ENCODE assay signal across 15 mouse cellular contexts in genomic region chr9:50192400-50193110, GRCm38 (mm10).
DNase-seq lines count a peak whose midpoint lies in the region; ATAC-seq and TF ChIP-seq lines count a peak whose summit lies in the region.
"Had no signal": no experiment of that assay in that cellular context is flagged by ENCODE, and none has a peak within 500 bp of the region (broad histone marks: within the 10 kb centered on the region; RNA-seq: fewer than 3 reads in every experiment).

No protein-coding gene starts in this region.

- no peaks in the 10 kb centered on the region for H3K79me2 ChIP-seq in liver, adult 2 months (ENCODE audit: control insufficient read depth, insufficient read depth, low read length)

- H3K4me3 ChIP-seq in embryonic facial prominence, embryonic 12.5 days = no peak overlapping the region
- H3K4me3 ChIP-seq in embryonic facial prominence, embryonic 10.5 days = no peak overlapping the region
- H3K4me3 ChIP-seq in liver, adult 2 months (ENCODE audit: insufficient read depth, low read depth, low read length) = no peak overlapping the region
- no peak overlapping the region for H3K4me3 ChIP-seq in liver, embryonic 11.5 days (ENCODE audit: low read depth, low read length)
- H3K4me3 ChIP-seq in small intestine, adult 2 months (ENCODE audit: low read depth, low read length) = no peak overlapping the region
- H3K4me3 ChIP-seq: heart, embryonic 13.5 days; midbrain, embryonic 15.5 days; neural tube, embryonic 15.5 days had no signal

- no peak for TF ChIP-seq POLR2A in liver, adult 2 months (IDR thresholded peaks at IDR 0.05; ENCODE audit: extremely low read depth, insufficient read depth, low read length)
- no peak for TF ChIP-seq POLR2A in small intestine, adult 2 months (IDR thresholded peaks at IDR 0.05; ENCODE audit: low read depth, low read length)

- 0 out of 2 replicates have a peak overlapping the region, but pooled peaks have one; percentile 19 for H3K27ac ChIP-seq in embryonic facial prominence, embryonic 12.5 days
- H3K27ac ChIP-seq in embryonic facial prominence, embryonic 10.5 days (replicated peaks) = no peak overlapping the region; the same call in 1 of the 2 replicates
- H3K27ac ChIP-seq in liver, adult 2 months (replicated peaks; ENCODE audit: insufficient read depth, low read depth, low read length) = no peak overlapping the region
- H3K27ac ChIP-seq in liver, embryonic 11.5 days (ENCODE audit: low read depth, low read length) = no peak overlapping the region
- H3K27ac ChIP-seq in small intestine, adult 2 months (ENCODE audit: insufficient read depth, low read depth, low read length) = peak overlapping the region; percentile 78
- H3K27ac ChIP-seq: heart, embryonic 13.5 days; midbrain, embryonic 15.5 days; neural tube, embryonic 15.5 days had no signal

- 40% methylated on average over 5 of the region's 5 CpGs for WGBS in embryonic facial prominence, embryonic 12.5 days
- WGBS in embryonic facial prominence, embryonic 10.5 days = 61% methylated on average over 5 of the region's 5 CpGs
- WGBS in liver, adult 2 months = 56% methylated on average over 5 of the region's 5 CpGs
- 62% methylated on average over 5 of the region's 5 CpGs for WGBS in liver, embryonic 11.5 days
- 63% methylated on average over 5 of the region's 5 CpGs for WGBS in small intestine, adult 2 months

- H3K27me3 ChIP-seq in embryonic facial prominence, embryonic 12.5 days = no peaks in the 10 kb centered on the region
- H3K27me3 ChIP-seq in embryonic facial prominence, embryonic 10.5 days (replicated peaks; ENCODE audit: low read depth, poor library complexity, severe bottlenecking) = no peaks in the 10 kb centered on the region
- H3K27me3 ChIP-seq in liver, adult 2 months (ENCODE audit: control insufficient read depth, insufficient read depth, low read length) = 0 out of 2 replicates have a peak, but pooled peaks cover 2% of the 10 kb centered on the region
- no peaks in the 10 kb centered on the region for H3K27me3 ChIP-seq in liver, embryonic 11.5 days (replicated peaks; ENCODE audit: control insufficient read depth, insufficient read depth, low read length)
- H3K27me3 ChIP-seq in small intestine, adult 2 months (ENCODE audit: control insufficient read depth, insufficient read depth, low read length) = no peaks in the 10 kb centered on the region
- H3K27me3 ChIP-seq: heart, embryonic 13.5 days; midbrain, embryonic 15.5 days; neural tube, embryonic 15.5 days had no signal

- peaks cover 12% of the 10 kb centered on the region; the same call in 1 of the 2 replicates for H3K4me1 ChIP-seq in embryonic facial prominence, embryonic 12.5 days
- peaks cover 16% of the 10 kb centered on the region for H3K4me1 ChIP-seq in embryonic facial prominence, embryonic 10.5 days
- no peaks in the 10 kb centered on the region for H3K4me1 ChIP-seq in liver, adult 2 months (ENCODE audit: control insufficient read depth, insufficient read depth, low read length)
- H3K4me1 ChIP-seq in liver, embryonic 11.5 days (replicated peaks; ENCODE audit: control insufficient read depth, insufficient read depth, low read length) = 0 out of 2 replicates have a peak, but pooled peaks cover 3% of the 10 kb centered on the region
- no peaks in the 10 kb centered on the region for H3K4me1 ChIP-seq in small intestine, adult 2 months (ENCODE audit: control insufficient read depth, insufficient read depth, insufficient read length, low read length)
- H3K4me1 ChIP-seq: heart, embryonic 13.5 days had no signal

- ATAC-seq in embryonic facial prominence, embryonic 12.5 days (ENCODE audit: insufficient number of reproducible peaks, insufficient read depth, low FRiP score, low TSS enrichment) = no peak
- no peak for ATAC-seq in liver, embryonic 11.5 days (replicated peaks; ENCODE audit: low FRiP score)
- ATAC-seq: midbrain, embryonic 15.5 days had no signal

- no peak for TF ChIP-seq CTCF in liver, adult 2 months (IDR thresholded peaks at IDR 0.05; ENCODE audit: low read depth, low read length)
- TF ChIP-seq CTCF in small intestine, adult 2 months (IDR thresholded peaks at IDR 0.05; ENCODE audit: extremely low read depth, insufficient read length, insufficient replicate concordance, low read depth, low read length) = no peak

- no peaks in the 10 kb centered on the region for H3K36me3 ChIP-seq in embryonic facial prominence, embryonic 12.5 days
- no peaks in the 10 kb centered on the region for H3K36me3 ChIP-seq in embryonic facial prominence, embryonic 10.5 days (replicated peaks)
- no peaks in the 10 kb centered on the region for H3K36me3 ChIP-seq in liver, adult 2 months (ENCODE audit: control insufficient read depth, insufficient read depth, low read length)
- H3K36me3 ChIP-seq in liver, embryonic 11.5 days (ENCODE audit: control insufficient read depth, insufficient read depth, low read length) = no peaks in the 10 kb centered on the region
- no peaks in the 10 kb centered on the region for H3K36me3 ChIP-seq in small intestine, adult 2 months (ENCODE audit: control insufficient read depth, insufficient read depth, low read length)
- H3K36me3 ChIP-seq: heart, embryonic 13.5 days; midbrain, embryonic 15.5 days; neural tube, embryonic 15.5 days had no signal

- no peaks in the 10 kb centered on the region for H3K9me3 ChIP-seq in embryonic facial prominence, embryonic 12.5 days
- H3K9me3 ChIP-seq in embryonic facial prominence, embryonic 10.5 days = no peaks in the 10 kb centered on the region
- no peaks in the 10 kb centered on the region for H3K9me3 ChIP-seq in liver, embryonic 11.5 days (ENCODE audit: control insufficient read depth, low read length)
- H3K9me3 ChIP-seq: heart, embryonic 13.5 days; midbrain, embryonic 15.5 days; neural tube, embryonic 15.5 days had no signal

- no peak overlapping the region for H3K4me2 ChIP-seq in embryonic facial prominence, embryonic 12.5 days (replicated peaks)
- no peak overlapping the region for H3K4me2 ChIP-seq in liver, embryonic 11.5 days
- H3K4me2 ChIP-seq: heart, embryonic 13.5 days; midbrain, embryonic 15.5 days; neural tube, embryonic 15.5 days had no signal

- no peak overlapping the region for H3K9ac ChIP-seq in embryonic facial prominence, embryonic 12.5 days
- no peak overlapping the region for H3K9ac ChIP-seq in liver, adult 2 months (ENCODE audit: low read depth, low read length)
- H3K9ac ChIP-seq in liver, embryonic 11.5 days (ENCODE audit: low read depth, low read length) = no peak overlapping the region
- H3K9ac ChIP-seq: heart, embryonic 13.5 days; midbrain, embryonic 15.5 days; neural tube, embryonic 15.5 days had no signal

- DNase-seq in embryonic facial prominence, embryonic 10.5 days (ENCODE audit: low spot score) = no peak
- DNase-seq in liver, adult 2 months (ENCODE audit: extremely low read depth, low read depth, low spot score) = peak; percentile 18
- DNase-seq in liver, embryonic 11.5 days (ENCODE audit: low spot score) = no peak
- peak; percentile 9 for DNase-seq in heart, postnatal 4 days
- DNase-seq in cerebellum, adult 9-10 months = no peak
- no peak for DNase-seq in cerebellum, adult 11-12 months
- DNase-seq: cerebellum, postnatal 10 days; kidney, adult 18-20 months; left cerebral cortex, postnatal 4 days; right cerebral cortex, postnatal 14 days had no signal

Comparison
In these comparisons a context has a peak if more than half of its experiments do, and no peak if none do; other contexts are left out.
1. H3K27ac ChIP-seq: peak in embryonic facial prominence, embryonic 12.5 days (single experiment) and small intestine, adult 2 months (single experiment); none in embryonic facial prominence, embryonic 10.5 days (single experiment), liver, adult 2 months (single experiment) and liver, embryonic 11.5 days (single experiment).
2. DNase-seq: peak in liver, adult 2 months (single experiment) and heart, postnatal 4 days (single experiment); none in embryonic facial prominence, embryonic 10.5 days (single experiment), liver, embryonic 11.5 days (single experiment), cerebellum, adult 9-10 months (single experiment) and cerebellum, adult 11-12 months (single experiment).